Mouse (Mus musculus) cerebellum, postnatal 14 days (tissue): ENCODE measurements around the gene Slc4a3.

Experiments used
- DNase-seq, 2 experiments: peaks; one replicate each; pipeline ENCODE4 v3.0.0; 2021; ENCODE audit warnings: mixed read lengths in 2 of 2

The Slc4a3 gene

DNA sequence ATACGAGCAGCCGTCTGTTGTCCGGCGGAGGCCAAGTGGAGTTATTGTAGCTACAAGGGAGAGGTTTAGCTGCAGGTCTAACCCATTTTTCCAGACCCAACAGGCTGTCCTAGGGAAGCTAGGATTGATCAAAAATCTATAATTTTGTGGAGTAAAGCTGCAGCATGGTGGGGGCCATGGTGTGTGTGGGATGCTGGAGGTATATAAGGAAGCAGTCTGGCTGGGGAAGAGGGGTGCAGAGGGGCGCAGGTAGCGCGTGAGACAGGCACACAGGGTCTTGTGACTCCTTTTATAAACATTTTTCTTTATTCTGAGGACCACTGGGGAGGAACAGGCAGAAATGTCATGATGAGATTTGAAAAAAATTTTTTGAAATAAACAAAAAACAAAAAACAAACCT is 57.5 kb downstream of the Slc4a3 start:
- no peak for DNase-seq

DNA sequence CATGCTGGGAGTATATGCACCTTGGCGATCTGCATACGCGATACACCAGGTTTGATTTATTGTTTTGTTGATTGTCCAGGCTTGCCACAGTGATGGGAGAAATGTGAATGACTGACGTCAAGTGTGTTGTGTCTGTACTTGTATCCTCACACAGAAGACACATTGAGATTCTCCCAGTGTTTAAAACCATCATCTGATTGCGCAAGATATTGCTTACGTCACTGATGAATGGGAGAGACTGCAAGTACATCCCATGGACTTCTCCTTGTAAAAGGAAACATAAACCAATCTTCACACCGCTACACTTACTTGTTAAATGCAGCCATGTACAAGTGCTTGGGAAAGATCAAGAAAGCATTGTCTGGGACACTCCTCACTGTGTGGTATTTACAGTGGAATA is 62.2 kb downstream of the Slc4a3 start:
- no peak for DNase-seq

DNA sequence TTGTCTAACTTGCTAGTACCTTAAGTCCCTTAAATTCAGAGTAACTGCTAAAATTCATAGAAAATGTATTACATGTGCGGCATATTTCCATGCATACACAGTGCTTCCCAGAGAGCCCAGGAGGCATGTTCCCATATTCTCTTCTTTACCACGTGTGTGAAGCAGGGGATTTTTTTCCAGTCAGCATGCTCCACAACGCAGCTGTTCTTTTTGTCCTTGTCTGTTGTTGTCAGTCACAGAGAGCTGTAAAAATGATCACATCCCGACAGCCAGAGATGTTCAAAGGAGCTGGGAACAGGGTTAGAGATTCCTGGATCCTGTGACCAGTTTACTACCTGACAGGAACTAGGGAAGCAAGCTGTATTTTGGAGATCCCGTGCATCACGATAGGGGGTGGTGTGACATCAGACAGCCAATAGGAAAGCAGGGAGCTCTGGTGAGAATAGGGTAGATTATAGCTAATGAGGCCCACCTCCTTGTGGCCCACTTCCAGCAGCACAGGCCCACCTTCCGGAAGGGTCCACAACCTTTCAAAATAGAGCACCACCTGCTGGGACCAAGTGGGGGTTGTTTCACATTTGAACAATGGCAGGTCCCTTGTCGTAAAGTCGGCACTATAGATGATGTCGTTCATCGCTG is 62.7 kb downstream of the Slc4a3 start:
- DNase-seq, result no peak

DNA sequence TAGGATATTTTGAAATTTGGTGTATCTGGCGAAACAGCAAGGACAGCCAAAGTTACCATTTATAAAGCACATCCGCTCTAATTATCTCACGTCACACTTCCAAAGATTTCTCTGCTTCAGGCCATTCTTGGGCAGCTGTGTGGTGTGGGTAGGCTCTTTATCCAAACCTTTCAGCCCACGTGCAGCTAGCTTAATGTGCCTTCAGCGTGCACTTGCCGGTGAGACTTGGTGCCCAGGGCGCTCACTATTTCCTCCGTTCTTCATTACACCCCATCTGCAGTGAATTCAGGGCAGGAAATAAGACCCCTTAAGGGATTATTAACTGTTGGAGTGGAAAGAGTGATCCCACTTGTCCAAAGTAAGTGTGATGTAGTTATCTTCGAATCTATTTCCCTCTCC is 63.2 kb downstream of the Slc4a3 start:
- DNase-seq, result no peak

DNA sequence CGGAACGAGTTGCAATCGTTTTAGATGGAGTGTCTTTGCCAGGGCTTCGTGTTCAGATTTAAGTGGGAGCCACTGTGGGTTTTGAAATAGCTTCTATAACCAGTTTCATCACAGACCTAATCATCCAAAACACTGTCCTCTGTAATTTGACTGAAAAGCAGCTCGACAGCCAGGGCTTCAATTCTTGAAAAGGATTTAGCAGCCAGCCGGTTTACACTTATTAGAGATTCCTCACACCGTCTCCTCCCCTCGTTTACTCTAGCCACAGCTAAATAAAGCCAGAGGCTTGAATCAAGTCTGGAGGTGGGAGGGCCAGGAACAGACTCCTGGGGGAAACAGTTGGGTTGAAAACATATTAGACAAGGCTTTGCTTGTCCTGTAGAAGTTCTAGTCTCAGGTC is 64.5 kb downstream of the Slc4a3 start:
- no peak for DNase-seq
